Mouse (Mus musculus) C2C12 (cell line): Measurements from ENCODE around the gene Otud1. TPM values are rescaled to one million over a fixed set of nuclear protein-coding genes. Genes with fewer than 3 reads are reported as not detected.

ENCODE experiments used
- H3K27me3 ChIP-seq: one replicate; pipeline ENCODE4 v1.6.1; 2011; ENCODE audit not compliant: control insufficient read depth, insufficient read depth, insufficient read length
- H3K36me3 ChIP-seq: one replicate; pipeline ENCODE4 v1.6.1; 2011; ENCODE audit not compliant: control insufficient read depth, insufficient read depth
- H3K4me3 ChIP-seq: one replicate; pipeline ENCODE4 v1.5.1; 2011; ENCODE audit warnings: mild to moderate bottlenecking, control low read depth; ENCODE audit not compliant: poor library complexity, insufficient read depth, severe bottlenecking
- H3K79me2 ChIP-seq: one replicate; pipeline ENCODE4 v1.6.1; 2011; ENCODE audit not compliant: control insufficient read depth, insufficient read depth
- H3K79me3 ChIP-seq: one replicate; pipeline ENCODE4 v1.6.1; 2011; ENCODE audit warnings: low read depth, control low read depth
- H3ac ChIP-seq: one replicate; pipeline ENCODE3; 2011; ENCODE audit warnings: low read depth; ENCODE audit not compliant: control insufficient read depth, insufficient read length
- CEBPB ChIP-seq: IDR thresholded peaks from one replicate; pipeline ENCODE4 v1.6.1; 2011; ENCODE audit warnings: low read depth, mild to moderate bottlenecking, control low read depth, moderate library complexity
- CTCF ChIP-seq: IDR thresholded peaks from one replicate; pipeline ENCODE4 v1.5.1; 2011; ENCODE audit not compliant: control insufficient read depth, insufficient read depth, insufficient read length
- FOSL1 ChIP-seq: IDR thresholded peaks from one replicate; pipeline ENCODE4 v1.8.0; 2011; ENCODE audit warnings: mild to moderate bottlenecking, low read length; ENCODE audit not compliant: poor library complexity, insufficient read depth, severe bottlenecking
- MAX ChIP-seq: IDR thresholded peaks from one replicate; pipeline ENCODE4 v1.6.1; 2011; ENCODE audit warnings: mild to moderate bottlenecking, control low read depth
- MYOD1 ChIP-seq: IDR thresholded peaks from one replicate; pipeline ENCODE4 v1.6.1; 2011; ENCODE audit warnings: low read depth; ENCODE audit not compliant: control insufficient read depth, insufficient read length
- MYOG ChIP-seq: IDR thresholded peaks from one replicate; pipeline ENCODE4 v1.6.1; 2011; ENCODE audit not compliant: control insufficient read depth, insufficient read length; ENCODE audit errors: extremely low read depth
- USF1 ChIP-seq: IDR thresholded peaks from one replicate; pipeline ENCODE4 v1.6.1; 2011; ENCODE audit warnings: low read depth, mild to moderate bottlenecking, control low read depth, moderate library complexity
- polyA plus RNA-seq: library from polyadenylated mRNA; unstranded; fragments of >200 nt; fragmentation: generic; extraction: Trizol; gene quantifications from one replicate; pipeline ENCODE4 v1.2.1, GENCODE M21; 2012; ENCODE audit warnings: missing spikeins

Gene Otud1
- polyA plus RNA-seq, 1 experiment = 1.6 TPM

DNA sequence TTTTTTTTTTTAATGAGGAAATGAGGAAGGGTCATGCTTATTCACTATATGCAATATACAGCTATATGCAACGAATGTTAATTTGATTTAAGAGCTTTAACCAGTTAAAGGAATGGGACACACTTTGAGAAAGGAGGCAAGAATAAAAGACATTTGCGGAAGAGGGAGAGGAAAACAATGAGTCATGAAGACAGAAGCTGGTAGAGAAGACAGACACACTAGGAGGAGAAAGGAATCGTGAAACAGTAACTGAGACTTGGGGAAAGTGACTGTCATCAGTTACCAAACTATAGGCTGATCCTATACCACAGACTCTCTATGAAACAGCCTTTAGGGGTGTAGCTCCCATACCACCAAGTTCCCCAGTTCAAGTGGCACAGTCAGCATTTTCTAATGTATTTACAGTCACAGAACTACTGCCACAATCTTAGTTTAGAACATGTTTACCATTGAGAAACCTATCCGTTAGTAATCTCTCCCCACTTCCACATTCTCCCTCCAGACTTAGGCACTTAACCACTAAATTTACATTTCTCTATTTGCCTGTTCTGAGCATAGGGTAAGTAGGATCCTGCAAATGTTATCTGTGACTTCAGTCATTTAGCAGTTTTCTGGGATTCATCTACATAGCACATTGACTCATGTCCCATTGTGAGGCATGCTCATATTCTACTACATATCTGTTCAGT, 29.5 kb upstream of the Otud1 start:
- no peak overlapping the region for H3K4me3 ChIP-seq
- H3K36me3 ChIP-seq = no peaks in the 10 kb centered on the region
- no peaks in the 10 kb centered on the region for H3K79me3 ChIP-seq
- no peaks in the 10 kb centered on the region for H3K79me2 ChIP-seq
- H3ac ChIP-seq = no peak overlapping the region
- no peaks in the 10 kb centered on the region for H3K27me3 ChIP-seq
- no peak for TF ChIP-seq MAX
- TF ChIP-seq MYOG = no peak
- TF ChIP-seq CTCF = no peak
- TF ChIP-seq MYOD1 = no peak
- no peak for TF ChIP-seq USF1
- no peak for TF ChIP-seq FOSL1
- TF ChIP-seq CEBPB = no peak

- H3ac ChIP-seq = no peak overlapping the region
- no peak overlapping the region for H3K4me3 ChIP-seq
- no peaks in the 10 kb centered on the region for H3K36me3 ChIP-seq
- no peaks in the 10 kb centered on the region for H3K27me3 ChIP-seq
- H3K79me2 ChIP-seq = no peaks in the 10 kb centered on the region
- H3K79me3 ChIP-seq = no peaks in the 10 kb centered on the region
- TF ChIP-seq MYOG = no peak
- TF ChIP-seq CEBPB = no peak
- TF ChIP-seq MAX = no peak
- no peak for TF ChIP-seq MYOD1
- TF ChIP-seq CTCF = no peak
- no peak for TF ChIP-seq USF1
- no peak for TF ChIP-seq FOSL1
Observed at GRCm38 (mm10) chr2:19630544-19630943, 27.0 kb upstream of the Otud1 start.

DNA sequence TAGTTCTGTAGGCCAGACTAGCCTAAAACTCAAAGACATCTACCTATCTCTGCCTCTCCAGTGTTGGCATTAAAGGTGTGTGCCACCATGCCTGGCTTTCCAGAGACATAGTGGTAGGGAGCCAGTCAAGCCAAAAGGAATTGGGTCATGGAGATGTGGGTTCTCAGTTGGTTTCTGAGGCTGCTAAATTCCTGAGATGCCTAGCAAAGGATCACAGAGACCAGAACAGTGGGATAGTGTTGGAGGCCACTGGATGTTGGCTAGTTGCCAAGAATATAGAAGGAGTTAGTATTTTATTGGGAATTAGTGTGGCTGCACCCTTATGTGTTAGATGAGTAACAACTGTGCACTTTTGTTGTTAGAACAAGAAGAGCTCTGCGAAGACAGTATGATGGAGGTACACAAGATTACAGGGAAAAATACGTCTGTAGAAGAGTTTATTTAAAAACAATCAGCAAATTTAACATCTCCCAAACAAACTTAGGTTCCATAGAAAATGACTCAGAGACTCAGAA, 24.1 kb upstream of the Otud1 start:
- no peak for TF ChIP-seq MAX
- no peak for TF ChIP-seq CEBPB
- no peak for TF ChIP-seq MYOD1
- TF ChIP-seq FOSL1 = no peak
- Histone ChIP-seq H3K79me2 (no peaks in the 10 kb centered on the region), H3K27me3 (no peaks in the 10 kb centered on the region), H3K79me3 (no peaks in the 10 kb centered on the region), H3ac (no peak overlapping the region), H3K36me3 (no peaks in the 10 kb centered on the region), H3K4me3 (no peak overlapping the region)

DNA sequence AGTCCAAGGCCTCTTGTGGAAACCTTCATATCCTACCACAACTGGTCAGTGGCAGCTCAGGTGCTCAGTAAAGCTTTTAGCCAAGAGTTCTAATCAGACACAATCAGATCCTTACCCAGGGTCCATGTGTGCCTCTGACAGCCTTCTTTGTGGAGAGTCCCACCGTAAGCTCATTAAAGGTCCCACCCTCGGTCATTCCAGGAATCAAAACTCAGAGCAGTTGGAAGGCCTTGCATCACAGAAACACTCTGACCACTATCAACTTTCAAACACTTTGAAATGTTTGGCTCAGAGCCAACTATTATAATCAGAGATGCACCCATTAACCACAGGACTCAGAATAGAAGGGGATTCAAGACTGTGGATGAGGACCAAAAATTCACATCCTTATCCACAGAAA, 12.4 kb upstream of the Otud1 start:
- Histone ChIP-seq H3ac (no peak overlapping the region), H3K27me3 (no peaks in the 10 kb centered on the region), H3K79me3 (no peaks in the 10 kb centered on the region), H3K4me3 (no peak overlapping the region), H3K79me2 (no peaks in the 10 kb centered on the region), H3K36me3 (no peaks in the 10 kb centered on the region)
- TF ChIP-seq CEBPB = no peak
- TF ChIP-seq FOSL1 = no peak
- no peak for TF ChIP-seq MYOD1
- no peak for TF ChIP-seq MYOG
- TF ChIP-seq CTCF = no peak
- no peak for TF ChIP-seq USF1
- no peak for TF ChIP-seq MAX

GRCm38 (mm10) chr2:19646144-19646543, 11.4 kb upstream of the Otud1 start:
- no peak for TF ChIP-seq MYOD1
- no peak for TF ChIP-seq CEBPB
- no peak for TF ChIP-seq CTCF
- no peak for TF ChIP-seq FOSL1
- TF ChIP-seq USF1 = no peak
- TF ChIP-seq MYOG = no peak
- no peak for TF ChIP-seq MAX
- Histone ChIP-seq H3K79me2 (no peaks in the 10 kb centered on the region), H3K79me3 (no peaks in the 10 kb centered on the region), H3K36me3 (no peaks in the 10 kb centered on the region), H3ac (no peak overlapping the region), H3K4me3 (no peak overlapping the region), H3K27me3 (no peaks in the 10 kb centered on the region)

DNA sequence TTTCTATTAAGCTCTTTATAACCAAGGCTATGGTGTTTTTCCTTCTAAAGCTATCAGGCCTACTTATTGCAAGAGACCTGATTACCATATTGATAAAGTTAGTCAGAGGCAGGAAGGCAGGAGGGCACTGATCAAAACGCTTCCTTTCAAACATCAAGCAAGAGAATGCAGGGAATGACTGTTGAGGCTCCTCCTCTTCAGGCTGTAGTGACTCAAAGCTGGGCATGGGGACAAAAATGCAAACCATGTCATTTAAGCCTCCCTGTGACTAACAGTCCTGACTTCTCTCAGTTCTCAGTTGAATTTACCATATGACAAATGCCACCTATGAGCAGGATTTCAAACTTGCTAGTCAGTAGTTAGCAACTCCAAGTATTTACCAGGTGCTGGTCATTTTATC, 10.6 kb upstream of the Otud1 start:
- Histone ChIP-seq H3K4me3 (no peak overlapping the region), H3K79me3 (no peaks in the 10 kb centered on the region), H3K27me3 (no peaks in the 10 kb centered on the region), H3ac (no peak overlapping the region), H3K36me3 (no peaks in the 10 kb centered on the region), H3K79me2 (no peaks in the 10 kb centered on the region)
- TF ChIP-seq MAX (no peak), FOSL1 (peak; percentile 8)
